Mouse (Mus musculus): ENCODE measurements around the gene Agbl1. TPM values are rescaled to one million over a fixed set of nuclear protein-coding genes. Genes with fewer than 3 reads are reported as not detected.

Agbl1 gene
- polyA plus RNA-seq, 1 experiment from 2014 or later: not detected

DNA sequence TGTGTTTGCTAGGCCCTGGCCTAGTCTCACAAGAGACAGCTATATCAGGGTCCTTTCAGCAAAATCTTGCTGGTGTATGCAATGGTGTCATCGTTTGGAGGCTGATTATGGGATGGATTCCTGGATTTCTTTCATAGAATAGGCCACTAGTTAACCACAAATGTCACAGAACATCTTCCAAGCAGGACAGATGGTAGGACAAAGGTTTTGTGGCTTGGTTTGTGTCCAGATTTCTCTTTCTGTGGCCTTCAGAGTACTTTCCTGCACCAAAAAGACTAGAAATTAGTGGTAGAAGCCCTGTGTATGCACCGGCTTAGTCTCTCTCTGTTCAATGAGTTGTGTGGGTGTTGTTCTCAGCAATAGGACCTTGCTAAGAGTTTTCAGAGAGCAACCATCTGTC, 590.9 kb downstream of the Agbl1 start:
- no peaks in the 10 kb centered on the region for H3K36me3 ChIP-seq
- no peak overlapping the region for H3K4me2 ChIP-seq
- no peak overlapping the region for H3K9ac ChIP-seq
- no peaks in the 10 kb centered on the region for H3K27me3 ChIP-seq
- H3K9me3 ChIP-seq (replicated peaks): no peaks in the 10 kb centered on the region
- 45% methylated on average over 2 of the region's 2 CpGs for WGBS (ENCODE audit: insufficient replicate concordance)
- no peak for ATAC-seq (ENCODE audit: low read depth)
- H3K27ac ChIP-seq: no peak overlapping the region
- DNase-seq: no peak
- no peak overlapping the region for H3K4me3 ChIP-seq (replicated peaks)
- no peaks in the 10 kb centered on the region for H3K4me1 ChIP-seq (replicated peaks)

DNA sequence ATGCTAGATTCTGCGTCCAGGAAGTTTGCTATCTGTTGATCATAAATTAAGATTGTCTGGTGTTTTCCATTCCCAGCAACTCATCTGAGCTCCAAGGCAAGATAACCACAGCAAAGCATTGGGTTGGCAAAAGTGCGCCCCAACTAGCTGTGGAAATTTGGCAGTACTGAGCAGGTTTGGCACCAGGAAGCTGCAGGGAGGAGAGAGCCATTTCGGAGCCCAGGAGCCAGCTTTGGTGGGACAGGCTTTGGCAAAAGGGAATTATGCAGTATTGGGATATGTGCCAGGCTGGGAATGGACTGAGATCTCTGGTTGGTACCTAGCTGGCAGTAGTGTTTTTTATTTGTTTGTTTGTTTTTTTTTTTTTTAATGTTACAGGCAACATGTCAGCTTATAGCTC, 612.5 kb downstream of the Agbl1 start:
- no peaks in the 10 kb centered on the region for H3K4me1 ChIP-seq (replicated peaks)
- DNase-seq (no peak), ATAC-seq (ENCODE audit: low read depth) (no peak)
- H3K36me3 ChIP-seq: no peaks in the 10 kb centered on the region
- H3K27me3 ChIP-seq: no peaks in the 10 kb centered on the region
- 52% methylated on average over 3 of the region's 3 CpGs for WGBS (ENCODE audit: insufficient replicate concordance)
- H3K9me3 ChIP-seq (replicated peaks): no peaks in the 10 kb centered on the region
- no peak overlapping the region for H3K4me2 ChIP-seq
- H3K27ac ChIP-seq: no peak overlapping the region
- no peak overlapping the region for H3K4me3 ChIP-seq (replicated peaks)
- no peak overlapping the region for H3K9ac ChIP-seq

DNA sequence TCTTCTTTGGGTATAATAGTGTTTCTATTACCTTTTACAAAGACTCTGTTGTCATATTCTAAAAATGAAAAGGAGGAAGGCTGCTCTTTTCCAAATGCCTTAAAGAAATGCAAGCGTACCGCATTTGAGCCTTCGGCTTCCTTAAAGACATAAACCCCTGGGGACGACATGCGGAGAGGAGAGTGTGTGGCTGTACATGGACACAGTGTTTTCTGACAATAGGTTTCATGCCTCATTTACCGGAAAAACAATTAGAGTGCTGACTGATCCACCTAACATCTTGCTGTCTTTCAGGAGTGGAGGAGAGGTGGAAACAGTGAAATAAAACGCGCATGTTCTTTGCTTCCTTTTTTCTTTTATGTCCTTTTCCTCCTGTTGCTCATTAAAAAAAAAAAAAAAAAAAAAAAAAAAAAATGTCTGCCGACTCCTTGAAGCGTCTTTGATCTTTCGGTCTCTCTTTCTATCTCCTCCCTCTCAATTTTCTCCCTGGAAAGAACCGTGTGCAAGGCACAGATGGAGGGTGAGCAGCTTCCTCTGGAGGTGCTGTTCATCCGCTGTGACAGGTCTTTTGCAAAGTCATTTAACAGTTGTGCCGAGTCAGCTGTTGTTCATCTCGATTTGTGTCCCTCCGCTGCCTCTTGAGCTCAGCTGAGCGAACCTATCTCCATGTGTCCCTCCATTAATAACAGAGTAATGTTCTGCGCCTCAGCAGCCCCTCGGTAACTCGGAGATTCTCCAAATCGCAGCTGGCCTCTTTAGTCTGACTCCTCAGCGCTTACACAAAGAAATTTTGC, 659.9 kb downstream of the Agbl1 start:
- Histone ChIP-seq H3K4me3 (replicated peaks) (no peak overlapping the region), H3K9me3 (replicated peaks) (no peaks in the 10 kb centered on the region), H3K4me2 (no peak overlapping the region), H3K27me3 (no peaks in the 10 kb centered on the region), H3K27ac (no peak overlapping the region), H3K9ac (no peak overlapping the region), H3K4me1 (replicated peaks) (no peaks in the 10 kb centered on the region), H3K36me3 (no peaks in the 10 kb centered on the region)
- ATAC-seq (ENCODE audit: low read depth): no peak
- no peak for DNase-seq
- WGBS (ENCODE audit: insufficient replicate concordance): 72% methylated on average over 22 of the region's 22 CpGs

DNA sequence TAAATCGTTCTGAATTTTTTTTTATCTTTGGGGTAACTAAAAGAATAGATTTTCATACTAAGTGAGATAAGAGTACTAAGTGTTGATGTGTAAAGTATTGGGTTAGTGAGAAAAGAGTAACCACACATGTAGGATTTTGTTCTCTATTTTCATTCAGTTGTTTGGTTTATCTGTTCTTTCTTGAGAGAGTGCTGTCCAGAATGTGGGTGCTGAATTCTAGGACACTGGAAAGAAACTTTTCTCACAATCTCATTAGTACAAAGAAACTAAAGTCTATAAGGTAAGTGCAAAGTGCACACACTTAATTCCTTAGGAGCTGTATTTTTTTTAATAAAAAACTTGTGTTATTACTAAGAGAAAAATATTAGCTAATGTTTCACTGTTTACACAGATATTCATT, 674.4 kb downstream of the Agbl1 start:
- DNase-seq: no peak
- no peaks in the 10 kb centered on the region for H3K27me3 ChIP-seq
- no peak overlapping the region for H3K4me2 ChIP-seq
- no peak overlapping the region for H3K9ac ChIP-seq
- no peaks in the 10 kb centered on the region for H3K4me1 ChIP-seq (replicated peaks)
- no peak overlapping the region for H3K4me3 ChIP-seq (replicated peaks)
- no peak for ATAC-seq (ENCODE audit: low read depth)
- WGBS (ENCODE audit: insufficient replicate concordance): 60% methylated on average over 1 of the region's 1 CpGs
- no peak overlapping the region for H3K27ac ChIP-seq
- no peaks in the 10 kb centered on the region for H3K36me3 ChIP-seq
- H3K9me3 ChIP-seq (replicated peaks): no peaks in the 10 kb centered on the region

DNA sequence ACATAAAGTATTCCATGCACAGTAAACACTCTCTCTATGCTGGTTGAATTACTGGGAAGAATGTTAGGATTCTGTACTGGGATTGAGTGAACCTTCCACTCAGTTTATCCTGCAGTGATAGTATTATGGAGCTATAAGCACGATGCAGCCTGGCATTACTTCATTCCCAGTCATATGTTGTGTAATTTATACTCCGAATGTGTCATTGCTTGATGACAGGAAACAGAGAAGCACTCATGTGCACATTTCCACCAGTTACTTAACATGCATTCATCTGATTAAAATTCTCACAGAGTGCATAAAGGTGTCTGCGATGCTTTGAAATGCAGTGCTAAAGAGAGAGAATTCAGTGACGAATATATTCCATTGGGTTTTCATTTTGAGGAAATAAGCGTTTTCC, 682.0 kb downstream of the Agbl1 start:
- DNase-seq (no peak), ATAC-seq (ENCODE audit: low read depth) (no peak)
- Histone ChIP-seq H3K4me2 (no peak overlapping the region), H3K9me3 (replicated peaks) (no peaks in the 10 kb centered on the region), H3K4me3 (replicated peaks) (no peak overlapping the region), H3K27ac (no peak overlapping the region), H3K27me3 (no peaks in the 10 kb centered on the region), H3K4me1 (replicated peaks) (no peaks in the 10 kb centered on the region), H3K36me3 (no peaks in the 10 kb centered on the region), H3K9ac (no peak overlapping the region)
- WGBS (ENCODE audit: insufficient replicate concordance): 62% methylated on average over 5 of the region's 5 CpGs

DNA sequence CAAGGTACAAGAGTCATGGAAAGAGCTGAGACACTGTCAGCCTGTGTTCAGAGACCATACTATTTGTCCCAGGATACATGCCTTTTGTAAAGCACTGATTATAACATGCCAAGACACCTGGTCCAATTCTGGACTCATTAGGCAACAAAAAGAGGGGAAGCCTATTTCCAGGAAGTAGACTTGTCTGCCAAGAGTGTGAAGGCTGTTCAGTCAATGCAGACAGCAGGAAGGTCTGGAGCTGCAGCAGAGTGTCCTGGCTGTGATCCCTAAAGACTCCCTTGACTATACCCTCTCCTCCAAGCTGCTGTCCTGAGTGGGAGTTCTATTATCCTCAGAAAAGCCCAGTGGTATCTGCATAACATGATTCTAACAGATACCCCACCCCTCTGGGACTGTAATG, 689.2 kb downstream of the Agbl1 start:
- no peak for DNase-seq
- H3K4me1 ChIP-seq (replicated peaks): no peaks in the 10 kb centered on the region
- H3K9me3 ChIP-seq (replicated peaks): no peaks in the 10 kb centered on the region
- H3K27ac ChIP-seq: no peak overlapping the region
- no peak for ATAC-seq (ENCODE audit: low read depth)
- no peak overlapping the region for H3K9ac ChIP-seq
- H3K27me3 ChIP-seq: no peaks in the 10 kb centered on the region
- H3K36me3 ChIP-seq: no peaks in the 10 kb centered on the region
- H3K4me3 ChIP-seq (replicated peaks): no peak overlapping the region
- H3K4me2 ChIP-seq: no peak overlapping the region

DNA sequence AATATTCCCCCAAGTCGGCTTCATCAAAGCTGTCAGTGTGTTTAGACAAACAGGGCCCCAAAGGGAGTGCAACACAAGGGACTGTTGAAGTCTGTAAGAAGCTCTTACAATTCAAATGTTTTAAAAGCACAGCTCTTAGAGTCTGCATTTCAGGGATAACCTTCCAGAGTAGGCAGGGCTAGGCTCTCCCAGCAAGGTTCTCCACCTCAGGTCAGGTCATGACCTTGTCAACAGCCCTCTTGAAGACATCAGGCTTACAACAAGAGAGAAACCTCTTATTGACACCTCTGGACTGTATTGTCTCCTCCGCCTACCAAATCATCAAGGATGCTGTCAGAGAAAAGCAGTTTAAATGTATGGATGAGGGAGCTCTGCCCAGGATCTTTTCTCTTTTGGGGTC, 692.0 kb downstream of the Agbl1 start:
- H3K4me1 ChIP-seq (replicated peaks): no peaks in the 10 kb centered on the region
- H3K9me3 ChIP-seq (replicated peaks): no peaks in the 10 kb centered on the region
- H3K27me3 ChIP-seq: no peaks in the 10 kb centered on the region
- no peak overlapping the region for H3K9ac ChIP-seq
- H3K4me3 ChIP-seq (replicated peaks): no peak overlapping the region
- no peak for ATAC-seq (ENCODE audit: low read depth)
- 52% methylated on average over 2 of the region's 2 CpGs for WGBS (ENCODE audit: insufficient replicate concordance)
- H3K4me2 ChIP-seq: no peak overlapping the region
- no peak overlapping the region for H3K27ac ChIP-seq
- no peaks in the 10 kb centered on the region for H3K36me3 ChIP-seq
- no peak for DNase-seq

DNA sequence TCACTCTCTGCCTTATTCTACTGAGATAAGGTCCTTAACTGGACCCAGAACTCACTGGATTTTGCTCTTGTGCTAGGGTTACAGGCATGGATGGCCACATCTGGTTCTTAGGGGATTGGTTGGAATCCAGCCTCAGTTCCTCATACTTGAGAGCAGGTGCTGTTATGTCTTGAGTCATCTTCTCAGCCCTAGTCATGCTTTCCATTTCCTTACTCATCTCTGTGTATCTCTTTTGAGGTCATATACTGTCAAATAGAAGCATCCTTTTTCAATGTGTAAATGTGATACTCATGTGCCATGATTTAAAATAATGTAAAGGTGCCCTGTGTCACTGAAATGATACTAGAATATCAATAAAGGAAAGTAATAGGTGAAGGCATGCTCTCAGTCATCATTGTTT, 705.5 kb downstream of the Agbl1 start:
- Histone ChIP-seq H3K4me3 (replicated peaks) (no peak overlapping the region), H3K27ac (no peak overlapping the region), H3K27me3 (no peaks in the 10 kb centered on the region), H3K4me2 (no peak overlapping the region), H3K36me3 (no peaks in the 10 kb centered on the region), H3K9me3 (replicated peaks) (no peaks in the 10 kb centered on the region), H3K4me1 (replicated peaks) (no peaks in the 10 kb centered on the region), H3K9ac (no peak overlapping the region)
- DNase-seq (no peak), ATAC-seq (ENCODE audit: low read depth) (no peak)

DNA sequence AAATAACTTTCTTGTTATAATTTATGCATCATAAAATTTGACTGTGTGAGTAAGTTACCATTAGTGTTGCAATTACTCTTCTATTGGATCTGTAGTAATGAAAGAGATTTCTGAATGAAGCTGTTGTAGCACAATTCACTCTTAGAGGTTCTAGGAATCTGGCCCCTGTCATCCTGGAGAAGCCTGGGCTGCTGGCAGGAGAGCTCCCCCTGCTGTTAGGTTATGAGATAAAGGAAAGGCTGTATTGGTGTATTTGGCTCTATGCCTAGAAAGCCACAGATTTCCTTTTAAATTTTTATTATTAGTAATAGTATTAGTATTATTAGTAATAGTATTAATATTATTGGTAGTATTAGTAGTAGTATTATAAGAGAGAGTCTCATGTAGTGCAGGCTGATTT, 711.8 kb downstream of the Agbl1 start:
- H3K9me3 ChIP-seq (replicated peaks): no peaks in the 10 kb centered on the region
- H3K27me3 ChIP-seq: no peaks in the 10 kb centered on the region
- H3K36me3 ChIP-seq: no peaks in the 10 kb centered on the region
- H3K27ac ChIP-seq: no peak overlapping the region
- no peak overlapping the region for H3K4me2 ChIP-seq
- H3K9ac ChIP-seq: no peak overlapping the region
- DNase-seq (no peak), ATAC-seq (ENCODE audit: low read depth) (no peak)
- no peaks in the 10 kb centered on the region for H3K4me1 ChIP-seq (replicated peaks)
- no peak overlapping the region for H3K4me3 ChIP-seq (replicated peaks)

DNA sequence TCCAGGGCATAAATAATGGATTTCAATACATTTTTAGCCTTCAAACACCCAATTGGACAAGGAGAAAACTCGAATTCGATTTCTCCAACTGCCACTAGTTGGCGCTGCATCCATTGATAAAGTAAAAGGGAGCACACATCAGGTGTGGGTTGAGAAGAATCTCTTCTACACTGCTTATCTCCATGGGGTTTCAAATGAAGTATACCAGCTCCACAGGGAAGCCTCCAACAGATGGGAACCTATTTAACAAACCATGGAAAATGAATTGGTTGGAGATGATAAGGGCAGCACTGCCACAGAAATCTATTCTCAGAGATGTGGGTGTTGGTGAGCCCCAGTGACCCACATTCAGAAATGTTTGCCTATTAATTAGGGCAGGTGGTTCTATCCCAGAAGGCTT, 741.6 kb downstream of the Agbl1 start:
- no peak overlapping the region for H3K9ac ChIP-seq
- H3K4me2 ChIP-seq: no peak overlapping the region
- no peak overlapping the region for H3K4me3 ChIP-seq (replicated peaks)
- DNase-seq (no peak), ATAC-seq (ENCODE audit: low read depth) (no peak)
- H3K27ac ChIP-seq: no peak overlapping the region
- H3K9me3 ChIP-seq (replicated peaks): no peaks in the 10 kb centered on the region
- H3K4me1 ChIP-seq (replicated peaks): no peaks in the 10 kb centered on the region
- H3K27me3 ChIP-seq: no peaks in the 10 kb centered on the region
- 4% methylated on average over 3 of the region's 3 CpGs for WGBS (ENCODE audit: insufficient replicate concordance)
- H3K36me3 ChIP-seq: no peaks in the 10 kb centered on the region

DNA sequence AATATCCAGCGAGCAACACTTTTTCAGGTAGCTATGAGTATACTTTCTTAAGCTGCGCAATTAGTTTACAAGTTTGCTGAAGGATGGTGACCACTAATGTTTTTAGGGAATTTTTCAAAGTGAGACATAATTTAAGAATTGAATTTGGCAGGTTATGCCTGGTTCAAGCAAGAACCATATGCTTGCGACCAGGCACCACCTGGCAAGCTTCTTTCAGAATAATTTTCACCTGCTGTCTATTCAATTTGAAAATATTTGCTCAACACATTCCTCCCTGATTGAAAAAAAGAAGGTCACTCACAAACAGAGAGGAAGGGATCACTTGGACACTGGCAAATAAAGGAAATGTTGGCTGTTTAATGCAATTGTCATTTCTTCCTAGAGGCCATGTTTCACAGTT, 779.9 kb downstream of the Agbl1 start:
- 61% methylated on average over 3 of the region's 3 CpGs for WGBS (ENCODE audit: insufficient replicate concordance)
- ATAC-seq (ENCODE audit: low read depth): no peak
- H3K9ac ChIP-seq: no peak overlapping the region
- H3K27ac ChIP-seq: no peak overlapping the region
- no peak overlapping the region for H3K4me3 ChIP-seq (replicated peaks)
- H3K36me3 ChIP-seq: no peaks in the 10 kb centered on the region
- no peaks in the 10 kb centered on the region for H3K4me1 ChIP-seq (replicated peaks)
- no peaks in the 10 kb centered on the region for H3K27me3 ChIP-seq
- no peak overlapping the region for H3K4me2 ChIP-seq
- DNase-seq: no peak
- no peaks in the 10 kb centered on the region for H3K9me3 ChIP-seq (replicated peaks)

DNA sequence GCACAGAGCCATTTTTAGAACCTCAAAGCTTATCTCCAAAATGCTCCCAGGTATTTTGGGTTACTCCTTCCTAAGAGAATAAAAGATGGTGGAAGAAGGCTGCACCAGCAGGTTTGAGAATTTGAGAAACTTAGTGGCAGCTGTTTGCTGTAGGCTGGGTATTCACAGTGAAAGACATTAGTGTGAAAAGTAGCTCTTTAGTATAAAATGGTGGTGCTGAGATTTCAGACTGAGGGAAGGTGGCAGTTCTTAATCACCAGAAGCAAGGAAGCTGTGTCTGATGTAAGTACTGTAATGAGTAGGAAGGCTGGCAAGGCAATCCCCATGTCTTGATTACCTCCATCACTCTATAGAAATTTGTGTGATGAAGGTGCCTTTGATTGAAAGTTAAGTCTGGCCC, 799.3 kb downstream of the Agbl1 start:
- Histone ChIP-seq H3K4me1 (replicated peaks) (no peaks in the 10 kb centered on the region), H3K4me2 (no peak overlapping the region), H3K27me3 (no peaks in the 10 kb centered on the region), H3K4me3 (replicated peaks) (no peak overlapping the region), H3K27ac (no peak overlapping the region), H3K9me3 (replicated peaks) (no peaks in the 10 kb centered on the region), H3K9ac (no peak overlapping the region), H3K36me3 (no peaks in the 10 kb centered on the region)
- ATAC-seq (ENCODE audit: low read depth): no peak
- DNase-seq: no peak

DNA sequence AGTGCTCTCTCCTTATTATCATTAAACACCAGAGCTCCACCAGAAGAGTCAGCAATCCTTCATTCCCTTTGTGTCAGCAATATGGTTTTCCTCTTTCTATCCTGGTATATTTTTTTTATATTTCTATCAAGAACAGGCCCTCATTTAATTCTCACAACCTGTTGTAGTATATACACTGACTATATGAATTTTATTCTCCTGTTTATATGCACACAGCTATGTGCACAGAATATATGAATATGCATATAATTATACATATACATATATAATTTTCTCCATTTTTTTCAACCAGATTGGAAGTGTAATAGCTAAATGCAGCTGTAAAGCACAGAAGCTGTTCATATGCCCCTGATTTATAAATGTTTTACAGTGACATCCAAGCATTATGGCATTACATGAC, 846.3 kb downstream of the Agbl1 start:
- Histone ChIP-seq H3K27me3 (no peaks in the 10 kb centered on the region), H3K27ac (no peak overlapping the region), H3K9me3 (replicated peaks) (no peaks in the 10 kb centered on the region), H3K4me2 (no peak overlapping the region), H3K36me3 (no peaks in the 10 kb centered on the region), H3K9ac (no peak overlapping the region), H3K4me3 (replicated peaks) (no peak overlapping the region), H3K4me1 (replicated peaks) (no peaks in the 10 kb centered on the region)
- no peak for DNase-seq
- no peak for ATAC-seq (ENCODE audit: low read depth)
